Mouse (Mus musculus): ENCODE measurements at regions not wholly inside any gene's neighbourhood (a gene's known extent, or its start where the extent isn't known, plus 50 kb on each side); places are given as distances from the start of the nearest gene placed in this dataset.

DNA sequence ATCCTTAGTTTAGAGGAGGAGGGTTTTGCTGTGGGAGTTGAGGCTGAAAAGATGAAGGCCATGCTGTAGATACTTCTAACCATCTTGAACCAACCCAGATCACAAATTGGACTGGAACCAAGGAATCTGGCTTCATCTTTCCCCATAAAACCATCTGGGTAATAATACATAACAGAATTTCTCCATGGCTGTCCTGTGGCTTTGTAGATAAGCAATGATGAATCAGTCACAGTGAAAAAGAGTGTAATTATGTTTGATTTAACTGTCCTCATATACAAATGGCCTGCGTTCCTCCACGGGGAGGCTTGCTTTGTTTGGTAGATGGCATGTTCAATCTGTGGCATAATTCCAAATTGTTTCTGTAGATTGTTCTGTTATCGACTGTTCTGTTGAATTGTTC lies 100.9 kb downstream of the Aldh8a1 start:
- TF ChIP-seq CTCF (IDR thresholded peaks at IDR 0.05; ENCODE audit: insufficient read depth, low read length) (no peak), POLR2A (IDR thresholded peaks at IDR 0.05; ENCODE audit: borderline replicate concordance, extremely low read depth, low read depth, low read length) (no peak)

Measured in lung, adult 2 months (tissue).